Mouse (Mus musculus) limb, embryonic 12.5 days (tissue): ENCODE measurements at regions not wholly inside any gene's neighbourhood (a gene's known extent, or its start where the extent isn't known, plus 50 kb on each side); places are given as distances from the start of the nearest gene placed in this dataset.
A peak's percentile ranks its signal among the peaks of the same experiment; 100 is the strongest.

Experiments
- ATAC-seq: fragments of 200-750 bp; cut with Nextera tagmentation; 2 replicates; pipeline ENCODE4 v1.8.0; 2017; ENCODE audit warnings: low read depth, moderate TSS enrichment; ENCODE audit not compliant: insufficient number of reproducible peaks, insufficient read depth, low FRiP score, low TSS enrichment
- H3K27ac ChIP-seq: fragments of 300-500 bp; sonication (generic); 2 replicates; pipeline ENCODE4 v1.5.1; 2016; ENCODE audit warnings: mild to moderate bottlenecking, moderate library complexity
- H3K27me3 ChIP-seq: fragments of 300-500 bp; sonication (generic); 2 replicates; pipeline ENCODE4 v1.6.1; 2016; ENCODE audit warnings: mild to moderate bottlenecking, moderate library complexity
- H3K36me3 ChIP-seq: fragments of 300-500 bp; sonication (generic); 2 replicates; pipeline ENCODE4 v1.6.1; 2016; ENCODE audit warnings: mild to moderate bottlenecking, moderate library complexity
- H3K4me1 ChIP-seq: fragments of 300-500 bp; sonication (generic); replicated peaks from 2 replicates; pipeline ENCODE4 v1.6.1; 2016
- H3K4me2 ChIP-seq: fragments of 300-500 bp; sonication (generic); 2 replicates; pipeline ENCODE4 v1.6.1; 2016; ENCODE audit warnings: mild to moderate bottlenecking, moderate library complexity
- H3K4me3 ChIP-seq: fragments of 300-500 bp; sonication (generic); replicated peaks from 2 replicates; pipeline ENCODE4 v1.5.1; 2016; ENCODE audit warnings: mild to moderate bottlenecking
- H3K9ac ChIP-seq: fragments of 300-500 bp; sonication (generic); replicated peaks from 2 replicates; pipeline ENCODE4 v1.6.1; 2016; ENCODE audit warnings: mild to moderate bottlenecking, moderate library complexity
- H3K9me3 ChIP-seq: fragments of 300-500 bp; sonication (generic); 2 replicates; pipeline ENCODE4 v1.6.1; 2016; ENCODE audit warnings: mild to moderate bottlenecking, moderate library complexity
- WGBS: fragments of 180-500 bp; shearing (Covaris S2); methylation state at CpG from one replicate; pipeline ENCODE4 v1.1.7; 2016; 5-methylcytosine and 5-hydroxymethylcytosine counted together

- Histone ChIP-seq H3K9ac (no peak overlapping the region), H3K27me3 (peaks cover 15% of the 10 kb centered on the region; the same call in 1 of the 2 replicates), H3K4me2 (no peak overlapping the region), H3K4me3 (no peak overlapping the region), H3K36me3 (no peaks in the 10 kb centered on the region), H3K27ac (no peak overlapping the region), H3K4me1 (peaks cover 7% of the 10 kb centered on the region; the same call in 1 of the 2 replicates), H3K9me3 (no peaks in the 10 kb centered on the region)
- 74% methylated on average over 10 of the region's 10 CpGs for WGBS
- ATAC-seq: no peak
These were observed 429.4 kb downstream of the Fut8 start for GRCm38 (mm10) chr12:77667151-77667874.

- Histone ChIP-seq H3K27me3 (peaks cover 15% of the 10 kb centered on the region; the same call in 1 of the 2 replicates), H3K9ac (no peak overlapping the region), H3K4me1 (peaks cover 8% of the 10 kb centered on the region), H3K4me2 (no peak overlapping the region), H3K9me3 (no peaks in the 10 kb centered on the region), H3K36me3 (no peaks in the 10 kb centered on the region), H3K27ac (no peak overlapping the region), H3K4me3 (no peak overlapping the region)
- no peak; the same call in 1 of the 2 replicates for ATAC-seq
- 2% methylated on average over 6 of the region's 6 CpGs for WGBS
These were observed 429.9 kb downstream of the Fut8 start for GRCm38 (mm10) chr12:77667875-77668204.

GRCm38 (mm10) chr12:77670531-77670930 lies 432.6 kb downstream of the Fut8 start:
- no peak for ATAC-seq
- H3K4me1 ChIP-seq: peaks cover 25% of the 10 kb centered on the region
- WGBS: 71% methylated on average over 8 of the region's 8 CpGs

GRCm38 (mm10) chr12:77674352-77674751 lies 436.4 kb downstream of the Fut8 start:
- H3K36me3 ChIP-seq: no peaks in the 10 kb centered on the region
- 64% methylated on average over 2 of the region's 2 CpGs for WGBS
- no peak overlapping the region for H3K9ac ChIP-seq
- no peaks in the 10 kb centered on the region for H3K9me3 ChIP-seq
- H3K27ac ChIP-seq: no peak overlapping the region
- ATAC-seq: no peak
- H3K4me3 ChIP-seq: no peak overlapping the region
- H3K4me2 ChIP-seq: no peak overlapping the region
- H3K4me1 ChIP-seq: peaks cover 18% of the 10 kb centered on the region
- H3K27me3 ChIP-seq: 0 out of 2 replicates have a peak, but pooled peaks cover 7% of the 10 kb centered on the region

More at GRCm38 (mm10) chr12:77670531-77670930, 432.6 kb downstream of the Fut8 start:
- H3K36me3 ChIP-seq: no peaks in the 10 kb centered on the region
- H3K27ac ChIP-seq: no peak overlapping the region
- no peak overlapping the region for H3K4me2 ChIP-seq
- H3K9ac ChIP-seq: no peak overlapping the region
- H3K9me3 ChIP-seq: no peaks in the 10 kb centered on the region
- no peak overlapping the region for H3K4me3 ChIP-seq
- 0 out of 2 replicates have a peak, but pooled peaks cover 7% of the 10 kb centered on the region for H3K27me3 ChIP-seq

- H3K4me3 ChIP-seq: no peak overlapping the region
- no peak overlapping the region for H3K4me2 ChIP-seq
- no peaks in the 10 kb centered on the region for H3K36me3 ChIP-seq
- no peak overlapping the region for H3K9ac ChIP-seq
- H3K4me1 ChIP-seq: peaks cover 18% of the 10 kb centered on the region
- H3K27ac ChIP-seq: no peak overlapping the region
- WGBS: 75% methylated on average over 5 of the region's 5 CpGs
- no peak for ATAC-seq
- H3K9me3 ChIP-seq: no peaks in the 10 kb centered on the region
- H3K27me3 ChIP-seq: 0 out of 2 replicates have a peak, but pooled peaks cover 7% of the 10 kb centered on the region
These were observed 436.8 kb downstream of the Fut8 start for GRCm38 (mm10) chr12:77674755-77675154.

- WGBS: 21% methylated on average over 5 of the region's 5 CpGs
- H3K36me3 ChIP-seq: no peaks in the 10 kb centered on the region
- no peaks in the 10 kb centered on the region for H3K9me3 ChIP-seq
- H3K27ac ChIP-seq: no peak overlapping the region
- H3K4me1 ChIP-seq: peaks cover 15% of the 10 kb centered on the region
- H3K9ac ChIP-seq: no peak overlapping the region
- H3K27me3 ChIP-seq: no peaks in the 10 kb centered on the region
- no peak overlapping the region for H3K4me3 ChIP-seq
- no peak for ATAC-seq
- H3K4me2 ChIP-seq: no peak overlapping the region
These were observed 440.1 kb downstream of the Fut8 start for GRCm38 (mm10) chr12:77678040-77678439.

GRCm38 (mm10) chr12:77694101-77694500 lies 456.2 kb downstream of the Fut8 start:
- no peak overlapping the region for H3K9ac ChIP-seq
- no peaks in the 10 kb centered on the region for H3K9me3 ChIP-seq
- H3K27ac ChIP-seq: no peak overlapping the region
- peak; percentile 50; the same call in 1 of the 2 replicates for ATAC-seq
- no peaks in the 10 kb centered on the region for H3K36me3 ChIP-seq
- H3K4me3 ChIP-seq: no peak overlapping the region
- peaks cover 21% of the 10 kb centered on the region for H3K4me1 ChIP-seq
- peaks cover 5% of the 10 kb centered on the region for H3K27me3 ChIP-seq
- WGBS: 24% methylated on average over 6 of the region's 6 CpGs
- no peak overlapping the region for H3K4me2 ChIP-seq

- Histone ChIP-seq H3K4me3 (no peak overlapping the region), H3K4me2 (no peak overlapping the region), H3K9me3 (no peaks in the 10 kb centered on the region), H3K36me3 (no peaks in the 10 kb centered on the region), H3K9ac (no peak overlapping the region), H3K4me1 (peaks cover 33% of the 10 kb centered on the region), H3K27me3 (no peaks in the 10 kb centered on the region; the same call in 1 of the 2 replicates), H3K27ac (no peak overlapping the region)
- 83% methylated on average over 8 of the region's 8 CpGs for WGBS
- no peak for ATAC-seq
These were observed 458.2 kb downstream of the Fut8 start for GRCm38 (mm10) chr12:77696039-77696631.

GRCm38 (mm10) chr12:77696662-77697061 lies 458.7 kb downstream of the Fut8 start:
- no peaks in the 10 kb centered on the region for H3K9me3 ChIP-seq
- H3K4me1 ChIP-seq: peaks cover 33% of the 10 kb centered on the region
- H3K27ac ChIP-seq: no peak overlapping the region
- 80% methylated on average over 4 of the region's 4 CpGs for WGBS
- no peaks in the 10 kb centered on the region for H3K36me3 ChIP-seq
- H3K4me3 ChIP-seq: no peak overlapping the region
- no peak overlapping the region for H3K4me2 ChIP-seq
- no peak for ATAC-seq
- H3K9ac ChIP-seq: no peak overlapping the region
- H3K27me3 ChIP-seq: no peaks in the 10 kb centered on the region; the same call in 1 of the 2 replicates

- no peaks in the 10 kb centered on the region; the same call in 1 of the 2 replicates for H3K27me3 ChIP-seq
- WGBS: 78% methylated on average over 7 of the region's 7 CpGs
These were observed 460.2 kb downstream of the Fut8 start for GRCm38 (mm10) chr12:77698088-77698487.

GRCm38 (mm10) chr12:77699896-77700605 lies 462.1 kb downstream of the Fut8 start:
- Histone ChIP-seq H3K9me3 (no peaks in the 10 kb centered on the region), H3K4me2 (no peak overlapping the region), H3K4me3 (no peak overlapping the region), H3K4me1 (peaks cover 13% of the 10 kb centered on the region), H3K36me3 (no peaks in the 10 kb centered on the region), H3K9ac (no peak overlapping the region), H3K27me3 (no peaks in the 10 kb centered on the region; the same call in 1 of the 2 replicates), H3K27ac (no peak overlapping the region)
- 34% methylated on average over 2 of the region's 2 CpGs for WGBS
- ATAC-seq: no peak

More at GRCm38 (mm10) chr12:77698088-77698487, 460.2 kb downstream of the Fut8 start:
- Histone ChIP-seq H3K4me2 (no peak overlapping the region), H3K4me1 (peaks cover 29% of the 10 kb centered on the region), H3K9me3 (no peaks in the 10 kb centered on the region), H3K27ac (no peak overlapping the region), H3K9ac (no peak overlapping the region), H3K4me3 (no peak overlapping the region), H3K36me3 (no peaks in the 10 kb centered on the region)
- ATAC-seq: no peak
